Mouse (Mus musculus) left cerebral cortex, postnatal 25 days (tissue): ENCODE data around the gene Grm3. TPM values are rescaled to one million over a fixed set of nuclear protein-coding genes. Genes with fewer than 3 reads are reported as not detected.

ENCODE experiments used
- DNase-seq, 2 experiments: peaks; one replicate each; pipeline ENCODE4 v3.0.0; 2022; ENCODE audit warnings: low spot score in 2 of 2, mixed read lengths in 1 of 2
- intact Hi-C: fragments of 180-260 bp; cut with DNase I; formaldehyde crosslinking; loops from one replicate; pipeline ENCODE4 v1.15.1; 2025
- total RNA-seq, 2 experiments: library from RNA; stranded (reverse); gene quantifications; 2 replicates each; pipeline ENCODE4 v1.2.3; 2021

Grm3 gene
- 100 to 1,000 TPM; 131 to 135 TPM for total RNA-seq

DNA sequence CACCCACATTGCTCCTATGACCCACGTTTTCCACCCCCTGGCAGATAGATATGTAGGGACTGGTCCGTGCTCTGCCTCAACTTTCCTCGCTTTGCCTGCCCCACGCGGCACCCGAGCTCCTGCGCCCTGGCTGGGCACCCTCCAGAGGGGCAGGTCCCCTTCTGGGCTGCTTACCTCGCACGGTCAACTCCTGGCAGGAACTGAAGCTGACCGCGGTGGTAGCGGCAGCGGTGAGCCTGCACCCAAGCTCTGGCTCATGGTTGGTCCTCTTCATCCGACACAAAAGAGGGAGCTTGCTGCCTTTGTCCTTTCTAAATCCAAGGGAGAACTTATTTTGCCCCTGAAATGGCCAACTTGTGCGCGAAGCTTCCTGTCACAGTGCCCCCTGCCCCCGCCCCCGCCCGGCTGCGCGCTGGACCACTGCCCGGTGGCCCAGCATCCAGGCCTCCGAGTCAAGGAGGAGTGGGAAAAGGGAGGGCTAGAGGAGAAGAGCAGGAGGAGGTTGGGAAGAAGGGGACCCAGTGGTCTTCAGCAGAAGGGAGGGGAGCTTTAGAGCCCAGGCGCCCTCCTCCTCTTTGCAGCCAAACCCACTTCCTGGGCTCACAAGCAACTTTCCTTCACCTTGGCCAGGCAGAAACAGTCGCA lies at the start of gene Grm3:
Grm3 (minus strand) TSS at position 215 of the 645 bp plus-strand sequence.
- intact Hi-C loops: loop anchor here (5.0 kb wide), 1 partner anchor 63 kb away; no protein-coding TSS in a partner anchor
- peak; percentile 33 to 54 for DNase-seq

DNA sequence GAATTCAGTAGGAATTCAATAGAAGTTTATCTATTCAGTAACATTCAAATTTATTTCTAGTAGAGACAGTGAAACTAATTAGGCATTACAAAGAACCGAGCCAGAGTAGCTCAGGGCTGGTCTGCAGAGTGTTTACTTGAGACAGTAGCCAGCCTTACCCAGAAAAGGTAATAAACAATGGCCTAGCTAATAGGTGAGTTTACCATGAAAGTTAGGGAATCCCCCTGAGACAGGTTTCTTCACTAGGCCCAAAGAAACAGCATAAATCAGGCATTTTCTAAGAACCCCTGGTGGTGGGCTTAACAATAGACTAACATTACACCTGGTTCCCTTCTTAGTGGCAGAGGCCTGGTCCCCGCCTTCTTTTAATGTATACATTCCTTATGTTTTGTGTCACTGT lies 30.8 kb upstream of the Grm3 start:
- DNase-seq: no peak
- intact Hi-C loops: no loop called here

GRCm38 (mm10) chr5:9748184-9748583 lies 23.2 kb upstream of the Grm3 start:
- peak in 1 of 2 experiments; percentile 40 for DNase-seq
- intact Hi-C loops: no loop called here

DNA sequence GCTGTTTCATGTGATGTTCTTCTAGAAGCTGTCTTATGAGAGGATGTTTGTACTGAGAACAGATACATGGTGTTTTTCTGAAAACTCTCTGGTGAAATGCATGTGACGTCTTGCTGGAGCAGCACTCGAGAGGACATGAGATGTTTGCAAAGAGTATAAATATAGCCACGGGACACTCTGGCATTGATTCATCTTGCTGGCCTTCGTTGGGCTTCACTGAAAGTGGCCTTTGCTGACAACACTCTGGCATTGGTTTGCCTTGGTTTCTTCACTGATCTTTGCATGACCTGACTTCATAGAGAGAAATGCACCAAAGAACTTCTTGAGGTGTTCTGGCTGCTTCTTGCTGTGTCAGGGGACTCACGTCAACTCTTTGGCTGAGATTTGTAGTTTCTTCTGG lies 19.1 kb upstream of the Grm3 start:
- DNase-seq: no peak
- intact Hi-C loops: no loop called here

DNA sequence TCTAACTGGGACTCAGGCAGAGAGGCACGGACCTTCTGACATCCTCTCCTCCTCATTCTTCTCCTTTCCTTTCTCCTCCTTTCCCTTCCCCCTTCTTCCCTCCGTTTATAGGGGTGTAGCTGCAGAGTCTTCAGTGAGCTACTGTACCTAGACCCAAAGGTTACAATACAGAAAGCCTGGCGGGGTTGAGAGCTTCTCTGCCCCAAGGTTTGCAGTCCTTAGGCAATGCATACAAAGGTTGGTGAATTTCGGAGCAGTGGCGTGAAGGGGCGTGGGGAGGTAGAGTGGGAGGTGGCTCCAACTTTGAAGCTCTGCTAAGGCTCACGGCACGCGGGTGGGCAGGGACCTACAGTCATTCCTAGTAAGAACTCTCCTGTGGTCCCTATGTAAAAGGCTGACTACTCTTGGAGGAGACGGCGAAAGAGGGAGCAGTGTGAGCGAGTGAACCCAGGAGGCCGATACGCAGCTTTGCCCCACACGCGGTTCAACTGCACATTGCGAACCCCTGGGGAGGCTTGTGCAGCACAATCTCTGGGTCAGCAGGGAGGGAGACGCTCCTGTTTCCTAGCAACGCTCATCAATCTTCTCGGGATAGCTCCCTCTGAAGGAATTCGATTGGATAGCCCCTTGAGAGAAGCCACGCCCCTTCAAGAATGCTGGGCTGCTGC lies 765 bp upstream of the Grm3 start:
- intact Hi-C loops: loop anchor here (5.0 kb wide), 1 partner anchor 63 kb away; no protein-coding TSS in a partner anchor
- DNase-seq: peak; percentile 82 to 96

DNA sequence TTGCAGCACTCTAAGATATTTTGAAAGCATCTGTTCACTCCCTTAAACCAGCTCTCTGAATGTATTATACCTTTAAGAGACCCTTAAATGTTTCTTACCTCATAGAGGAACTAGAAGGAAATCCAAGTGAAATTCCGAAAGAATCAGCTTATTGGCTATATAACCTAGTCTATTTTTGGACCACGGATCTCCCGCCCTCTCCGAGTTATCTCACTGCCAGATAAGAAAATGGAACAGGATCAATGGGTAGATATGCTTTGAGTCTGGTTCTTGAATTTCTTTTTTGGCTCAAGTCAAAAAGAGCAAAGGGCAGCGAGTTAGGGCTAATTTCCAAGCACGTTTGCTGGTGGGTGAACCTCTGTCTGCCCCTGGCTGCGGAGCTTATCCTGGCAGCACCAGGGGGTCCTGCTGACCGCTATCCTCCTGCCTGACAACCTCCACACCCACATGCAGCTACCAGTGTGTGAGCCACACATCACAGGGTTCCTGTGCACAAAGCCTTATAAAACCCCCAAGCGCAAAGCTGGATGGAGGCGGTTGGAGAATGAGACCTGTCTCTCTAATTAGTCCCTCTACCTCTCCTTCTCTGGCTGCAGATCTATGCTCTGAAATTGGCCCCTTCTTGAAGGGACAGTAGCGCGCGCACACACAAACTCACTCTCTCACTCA lies 549 bp downstream of the Grm3 start:
- intact Hi-C loops: no loop called here
- peak in 1 of 2 experiments; percentile 55 for DNase-seq

- peak in 1 of 2 experiments; percentile 66 for DNase-seq
- intact Hi-C loops: no loop called here
Measured at GRCm38 (mm10) chr5:9721136-9721535, 3.8 kb downstream of the Grm3 start.

- intact Hi-C loops: no loop called here
- peak in 1 of 2 experiments; percentile 36 for DNase-seq
Measured at GRCm38 (mm10) chr5:9716295-9716694, 8.7 kb downstream of the Grm3 start.

GRCm38 (mm10) chr5:9707096-9707495 lies 17.9 kb downstream of the Grm3 start:
- DNase-seq: peak in 1 of 2 experiments; percentile 21
- intact Hi-C loops: no loop called here

GRCm38 (mm10) chr5:9703385-9704009 lies 21.5 kb downstream of the Grm3 start:
- intact Hi-C loops: no loop called here
- no peak for DNase-seq

GRCm38 (mm10) chr5:9702656-9703384 lies 22.1 kb downstream of the Grm3 start:
- intact Hi-C loops: no loop called here
- DNase-seq: no peak

GRCm38 (mm10) chr5:9692333-9692732 lies 32.6 kb downstream of the Grm3 start:
- DNase-seq: no peak
- intact Hi-C loops: no loop called here

GRCm38 (mm10) chr5:9690599-9691242 lies 34.2 kb downstream of the Grm3 start:
- intact Hi-C loops: no loop called here
- DNase-seq: no peak

GRCm38 (mm10) chr5:9690192-9690591 lies 34.8 kb downstream of the Grm3 start:
- no peak for DNase-seq
- intact Hi-C loops: no loop called here

GRCm38 (mm10) chr5:9683204-9683603 lies 41.8 kb downstream of the Grm3 start:
- intact Hi-C loops: no loop called here
- DNase-seq: peak in 1 of 2 experiments; percentile 40

GRCm38 (mm10) chr5:9669002-9669401 lies 56.0 kb downstream of the Grm3 start:
- DNase-seq: peak in 1 of 2 experiments; percentile 50

DNA sequence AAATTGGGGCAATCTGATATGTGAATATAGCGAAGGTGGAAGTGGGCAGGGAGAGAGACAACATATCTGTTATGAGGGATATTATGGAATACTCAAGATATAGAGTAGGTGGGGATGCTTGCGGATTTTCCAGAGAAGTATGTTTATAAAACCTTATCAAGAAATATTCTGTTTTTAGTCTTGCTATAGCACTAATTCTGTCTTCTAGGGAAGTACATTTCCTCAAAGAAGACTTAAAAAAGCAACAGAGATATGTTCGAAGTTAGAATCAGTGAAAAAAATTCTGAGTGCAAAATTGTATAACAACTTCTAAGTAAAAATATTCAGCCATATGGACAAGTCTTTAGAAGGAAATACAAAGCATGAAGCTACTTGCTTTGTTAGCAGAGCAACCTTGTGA lies 61.6 kb downstream of the Grm3 start:
- DNase-seq: peak in 1 of 2 experiments; percentile 58
- intact Hi-C loops: loop anchor here (2.0 to 5.0 kb wide), 2 partner anchors 64 to 93 kb away; partner anchors contain the start of gene Grm3

More at GRCm38 (mm10) chr5:9669002-9669401, 56.0 kb downstream of the Grm3 start:
- intact Hi-C loops: no loop called here

- intact Hi-C loops: loop anchor here (2.0 to 5.0 kb wide), 2 partner anchors 65 to 91 kb away; partner anchors contain the start of gene Grm3
- DNase-seq: peak; percentile 51 to 90
Measured at GRCm38 (mm10) chr5:9661870-9662589, 62.9 kb downstream of the Grm3 start.
